ENCODE assay signal across 10 mouse cellular contexts in the genomic region with DNA sequence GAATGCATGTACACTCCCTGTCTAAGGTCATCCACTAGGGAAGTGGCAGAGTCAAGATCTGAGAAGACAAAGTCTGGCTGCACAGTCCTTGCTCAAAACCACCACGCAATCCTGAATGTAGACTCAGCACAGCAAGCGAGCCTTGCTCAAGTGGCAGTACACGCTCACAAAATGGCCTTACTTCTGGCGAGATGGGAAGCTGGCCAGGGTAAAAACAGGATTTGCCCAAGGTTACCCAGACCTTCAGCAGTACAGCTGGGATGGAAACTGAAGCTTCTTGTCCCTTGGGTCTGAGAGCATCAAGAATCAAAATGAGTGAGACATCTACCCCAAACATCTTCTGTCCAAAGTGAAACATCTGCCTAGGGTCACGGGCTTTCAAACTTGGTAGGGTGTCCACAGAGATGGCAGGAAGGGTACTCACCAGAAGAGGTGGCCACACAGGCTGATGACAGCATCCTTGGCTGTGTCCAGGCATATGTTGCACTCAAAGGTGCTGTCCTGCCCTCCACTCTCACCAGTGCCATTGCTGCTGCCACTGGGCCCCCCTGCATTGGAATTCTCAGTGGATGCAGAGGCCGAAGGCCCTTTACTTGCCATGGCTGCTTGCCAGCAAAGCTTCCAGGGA. TPM values are rescaled to one million over a fixed set of nuclear protein-coding genes. Genes with fewer than 3 reads are reported as not detected.
"Had no signal": no experiment of that assay in that cellular context is flagged by ENCODE, and none has a peak within 500 bp of the region (broad histone marks: within the 10 kb centered on the region; RNA-seq: fewer than 3 reads in every experiment).

No protein-coding gene starts in this region.

- DNase-seq: kidney, adult 18-20 months; kidney, postnatal 10 days; kidney, postnatal 4 days; lung, adult 2 months; lung, postnatal 36 days; right cerebral cortex, adult 18-20 months; right cerebral cortex, postnatal 25 days; thymus, adult 2 months; thymus, postnatal 36 days had no signal

RNA-seq across cellular contexts. Expression of a gene that starts 56.0 kb away (rescaled TPM):
- total RNA-seq: megakaryocyte progenitor cell, adult 5-6 weeks had no signal
